Mouse (Mus musculus) thymus, postnatal 25 days (tissue): ENCODE results near the gene Kcnmb1.

ENCODE experiments used
- DNase-seq: peaks from one replicate; pipeline ENCODE4 v3.0.0; 2022

Kcnmb1 gene

GRCm38 (mm10) chr11:34007616-34008015 lies 44.8 kb downstream of the Kcnmb1 start:
- DNase-seq: no peak

- DNase-seq: peak; percentile 66
Measured at GRCm38 (mm10) chr11:34008214-34008613, 45.4 kb downstream of the Kcnmb1 start.

GRCm38 (mm10) chr11:34008702-34009101 lies 45.9 kb downstream of the Kcnmb1 start:
- DNase-seq: peak; percentile 87

GRCm38 (mm10) chr11:34009316-34010087 lies 46.7 kb downstream of the Kcnmb1 start:
- DNase-seq: peak; percentile 53

- DNase-seq: peak; percentile 44
Measured at GRCm38 (mm10) chr11:34010133-34010858, 47.5 kb downstream of the Kcnmb1 start.

- DNase-seq: peak; percentile 28
Measured at GRCm38 (mm10) chr11:34010859-34011172, 48.0 kb downstream of the Kcnmb1 start.

- DNase-seq: no peak
Measured at GRCm38 (mm10) chr11:34012007-34012652, 49.3 kb downstream of the Kcnmb1 start.
